Mouse (Mus musculus) liver, postnatal 0 days (tissue): ENCODE measurements around the gene Raet1e.
"Not testable (repeated sequence)": the region's sequence is repeated elsewhere in the genome, so short reads cannot be mapped to it uniquely, and the experiment has no call there.

Source experiments
- CTCF ChIP-seq: sonication (generic); IDR thresholded peaks from 2 replicates; pipeline ENCODE4 v1.5.1; 2016; ENCODE audit warnings: antibody characterized with exemption, low read depth
- EP300 ChIP-seq: IDR thresholded peaks from 2 replicates; pipeline ENCODE4 v1.6.1; 2016; ENCODE audit warnings: antibody characterized with exemption, low read depth, mild to moderate bottlenecking

GRCm38 (mm10) chr10:22270879-22271786 is 112.8 kb downstream of the Raet1e start:
- TF ChIP-seq CTCF, EP300: not testable (repeated sequence)
